Mouse (Mus musculus) myocyte (in vitro differentiated cells): ENCODE data around the gene Shank3. TPM values are rescaled to one million over a fixed set of nuclear protein-coding genes. Genes with fewer than 3 reads are reported as not detected.
A peak's percentile ranks its signal among the peaks of the same experiment; 100 is the strongest.

Source experiments
- H3K27me3 ChIP-seq: one replicate; pipeline ENCODE4 v1.6.1; 2011; ENCODE audit not compliant: control insufficient read depth, insufficient read depth, insufficient read length
- H3K36me3 ChIP-seq: one replicate; pipeline ENCODE4 v1.6.1; 2011; ENCODE audit not compliant: control insufficient read depth, insufficient read depth
- H3K4me2 ChIP-seq: one replicate; pipeline ENCODE4 v1.6.1; 2011; ENCODE audit warnings: low read depth, control low read depth
- H3K4me3 ChIP-seq: one replicate; pipeline ENCODE4 v1.5.1; 2011; ENCODE audit warnings: mild to moderate bottlenecking, control low read depth, moderate library complexity
- H3K79me2 ChIP-seq: one replicate; pipeline ENCODE4 v1.6.1; 2011; ENCODE audit not compliant: control insufficient read depth, insufficient read depth
- H3ac ChIP-seq: one replicate; pipeline ENCODE4 v1.6.1; 2011; ENCODE audit not compliant: control insufficient read depth, insufficient read length
- CEBPB ChIP-seq: IDR thresholded peaks from 2 replicates; pipeline ENCODE4 v1.6.1; 2011; ENCODE audit warnings: mild to moderate bottlenecking, moderate library complexity; ENCODE audit not compliant: poor library complexity, insufficient read depth, severe bottlenecking
- E2F4 ChIP-seq: IDR thresholded peaks from one replicate; pipeline ENCODE4 v1.6.1; 2011; ENCODE audit warnings: mild to moderate bottlenecking, control low read depth, moderate library complexity; ENCODE audit not compliant: insufficient read depth
- MAX ChIP-seq: IDR thresholded peaks from one replicate; pipeline ENCODE4 v1.6.1; 2011; ENCODE audit warnings: low read depth, mild to moderate bottlenecking, control low read depth
- MYOD1 ChIP-seq, 3 experiments: IDR thresholded peaks; one replicate each; pipeline ENCODE4 v1.6.1; 2011; ENCODE audit warnings: control low read depth in 2 of 3, low read depth in 2 of 3, mild to moderate bottlenecking in 2 of 3, moderate library complexity in 1 of 3; ENCODE audit not compliant: insufficient read length in 2 of 3, control insufficient read depth in 1 of 3
- MYOG ChIP-seq, 3 experiments: IDR thresholded peaks; one replicate each; pipeline ENCODE4 v1.6.1; 2011; ENCODE audit warnings: control low read depth in 2 of 3, low read depth in 2 of 3, mild to moderate bottlenecking in 2 of 3; ENCODE audit not compliant: insufficient read length in 2 of 3, control insufficient read depth in 1 of 3, insufficient read depth in 1 of 3
- POLR2A ChIP-seq: IDR thresholded peaks from one replicate; pipeline ENCODE4 v1.6.1; 2011; ENCODE audit warnings: low read depth, mild to moderate bottlenecking, control low read depth, moderate library complexity; ENCODE audit not compliant: insufficient read length
- POLR2AphosphoS2 ChIP-seq: IDR thresholded peaks from one replicate; pipeline ENCODE4 v1.6.1; 2011; ENCODE audit warnings: low read depth, control low read depth; ENCODE audit not compliant: insufficient read length
- REST ChIP-seq: IDR thresholded peaks from one replicate; pipeline ENCODE4 v1.6.1; 2011; ENCODE audit warnings: mild to moderate bottlenecking, control low read depth, moderate library complexity; ENCODE audit not compliant: insufficient read depth, insufficient read length
- SRF ChIP-seq: IDR thresholded peaks from one replicate; pipeline ENCODE4 v1.6.1; 2011; ENCODE audit warnings: low read depth; ENCODE audit not compliant: control insufficient read depth, insufficient read length
- TCF12 ChIP-seq: IDR thresholded peaks from one replicate; pipeline ENCODE4 v1.6.1; 2011; ENCODE audit warnings: mild to moderate bottlenecking, control low read depth; ENCODE audit not compliant: poor library complexity, insufficient read depth, severe bottlenecking
- TCF3 ChIP-seq: IDR thresholded peaks from one replicate; pipeline ENCODE4 v1.6.1; 2011; ENCODE audit warnings: low read depth, control low read depth; ENCODE audit not compliant: insufficient read length
- USF1 ChIP-seq: IDR thresholded peaks from one replicate; pipeline ENCODE4 v1.6.1; 2011; ENCODE audit warnings: low read depth, mild to moderate bottlenecking, control low read depth, moderate library complexity
- polyA plus RNA-seq: library from polyadenylated mRNA; unstranded; fragments of >200 nt; fragmentation: generic; extraction: Trizol; gene quantifications from one replicate; pipeline ENCODE4 v1.2.1, GENCODE M21; 2012; ENCODE audit warnings: missing spikeins

The Shank3 gene
- polyA plus RNA-seq, 1 experiment: 1.4 TPM

- H3K4me2 ChIP-seq: peak overlapping the region; percentile 62
- peak overlapping the region; percentile 51 for H3ac ChIP-seq
- no peak for TF ChIP-seq POLR2AphosphoS2
- no peaks in the 10 kb centered on the region for H3K79me2 ChIP-seq
- H3K27me3 ChIP-seq: peaks cover 10% of the 10 kb centered on the region
- no peaks in the 10 kb centered on the region for H3K36me3 ChIP-seq
- H3K4me3 ChIP-seq: peak overlapping the region; percentile 22
These were observed 379 bp downstream of the Shank3 start for GRCm38 (mm10) chr15:89499784-89500220.

- H3K4me2 ChIP-seq: peak overlapping the region; percentile 62
- peak overlapping the region; percentile 22 for H3K4me3 ChIP-seq
- H3K36me3 ChIP-seq: no peaks in the 10 kb centered on the region
- H3ac ChIP-seq: peak overlapping the region; percentile 51
- no peaks in the 10 kb centered on the region for H3K79me2 ChIP-seq
- TF ChIP-seq TCF3: no peak
- TF ChIP-seq MAX: no peak
- TF ChIP-seq MYOG (IDR thresholded peaks at IDR 0.05; ENCODE audit: control insufficient read depth in 1 of 3, insufficient read depth in 1 of 3, insufficient read length in 2 of 3, low read depth in 2 of 3): no peak
- no peak for TF ChIP-seq POLR2AphosphoS2
- TF ChIP-seq POLR2A: no peak
- no peak for TF ChIP-seq CEBPB
- TF ChIP-seq USF1: no peak
- no peak for TF ChIP-seq E2F4
- TF ChIP-seq SRF: no peak
- no peak for TF ChIP-seq TCF12
- TF ChIP-seq REST: no peak
- no peak for TF ChIP-seq MYOD1 (IDR thresholded peaks at IDR 0.05; ENCODE audit: control insufficient read depth in 1 of 3, insufficient read length in 2 of 3, low read depth in 2 of 3)
- H3K27me3 ChIP-seq: peaks cover 10% of the 10 kb centered on the region
These were observed 883 bp downstream of the Shank3 start for GRCm38 (mm10) chr15:89500221-89500791.

GRCm38 (mm10) chr15:89501321-89501720, 1.9 kb downstream of the Shank3 start:
- TF ChIP-seq POLR2AphosphoS2 (no peak), MYOD1 (IDR thresholded peaks at IDR 0.05; ENCODE audit: control insufficient read depth in 1 of 3, insufficient read length in 2 of 3, low read depth in 2 of 3) (no peak), POLR2A (no peak), CEBPB (no peak)

GRCm38 (mm10) chr15:89504838-89505237, 5.4 kb downstream of the Shank3 start:
- Histone ChIP-seq H3K36me3 (no peaks in the 10 kb centered on the region), H3ac (no peak overlapping the region), H3K4me2 (no peak overlapping the region), H3K4me3 (no peak overlapping the region), H3K79me2 (no peaks in the 10 kb centered on the region), H3K27me3 (no peaks in the 10 kb centered on the region)
- TF ChIP-seq TCF3 (no peak), MYOD1 (IDR thresholded peaks at IDR 0.05; ENCODE audit: control insufficient read depth in 1 of 3, insufficient read length in 2 of 3, low read depth in 2 of 3) (no peak), MYOG (IDR thresholded peaks at IDR 0.05; ENCODE audit: control insufficient read depth in 1 of 3, insufficient read depth in 1 of 3, insufficient read length in 2 of 3, low read depth in 2 of 3) (no peak), CEBPB (no peak), POLR2AphosphoS2 (no peak), TCF12 (no peak), SRF (no peak)

More at GRCm38 (mm10) chr15:89501321-89501720, 1.9 kb downstream of the Shank3 start:
- no peak overlapping the region for H3K4me2 ChIP-seq
- H3K27me3 ChIP-seq: peaks cover 10% of the 10 kb centered on the region
- no peak overlapping the region for H3K4me3 ChIP-seq
- H3ac ChIP-seq: no peak overlapping the region
- no peaks in the 10 kb centered on the region for H3K79me2 ChIP-seq
- no peaks in the 10 kb centered on the region for H3K36me3 ChIP-seq

- H3K79me2 ChIP-seq: no peaks in the 10 kb centered on the region
- H3K27me3 ChIP-seq: peaks cover 4% of the 10 kb centered on the region
- no peak overlapping the region for H3K4me2 ChIP-seq
- TF ChIP-seq TCF3 (no peak), CEBPB (no peak), MYOD1 (IDR thresholded peaks at IDR 0.05; ENCODE audit: control insufficient read depth in 1 of 3, insufficient read length in 2 of 3, low read depth in 2 of 3) (no peak), SRF (no peak), POLR2A (no peak), USF1 (no peak), REST (no peak), MYOG (IDR thresholded peaks at IDR 0.05; ENCODE audit: control insufficient read depth in 1 of 3, insufficient read depth in 1 of 3, insufficient read length in 2 of 3, low read depth in 2 of 3) (no peak), E2F4 (no peak), MAX (no peak)
- H3K36me3 ChIP-seq: no peaks in the 10 kb centered on the region
- H3K4me3 ChIP-seq: no peak overlapping the region
- H3ac ChIP-seq: no peak overlapping the region
These were observed 8.3 kb downstream of the Shank3 start for GRCm38 (mm10) chr15:89507751-89508150.
